Mouse (Mus musculus) intestine, embryonic 16.5 days (tissue): ENCODE measurements around the gene Rasl10a. TPM values are rescaled to one million over a fixed set of nuclear protein-coding genes. Genes with fewer than 3 reads are reported as not detected.

Experiments used
- ATAC-seq: fragments of 200-750 bp; cut with Nextera tagmentation; 2 replicates; pipeline ENCODE4 v1.8.0; 2017; ENCODE audit warnings: moderate TSS enrichment, moderate library complexity
- H3K27ac ChIP-seq: fragments of 300-500 bp; sonication (generic); 2 replicates; pipeline ENCODE4 v1.5.1; 2014; ENCODE audit warnings: mild to moderate bottlenecking, low read length
- H3K27me3 ChIP-seq: fragments of 300-500 bp; sonication (generic); replicated peaks from 2 replicates; pipeline ENCODE4 v1.6.1; 2014; ENCODE audit warnings: low read length, control low read depth, mixed read lengths; ENCODE audit not compliant: control insufficient read depth, insufficient read depth
- H3K36me3 ChIP-seq: fragments of 300-500 bp; sonication (generic); 2 replicates; pipeline ENCODE4 v1.6.1; 2014; ENCODE audit warnings: low read length, control low read depth; ENCODE audit not compliant: control insufficient read depth, insufficient read depth
- H3K4me1 ChIP-seq: fragments of 300-500 bp; sonication (generic); 2 replicates; pipeline ENCODE4 v1.6.1; 2014; ENCODE audit warnings: low read length, control low read depth, mixed read lengths; ENCODE audit not compliant: control insufficient read depth, insufficient read depth
- H3K4me2 ChIP-seq: fragments of 300-500 bp; sonication (generic); 2 replicates; pipeline ENCODE4 v1.6.1; 2014; ENCODE audit warnings: low read depth, low read length, control low read depth
- H3K4me3 ChIP-seq: fragments of 300-500 bp; sonication (generic); 2 replicates; pipeline ENCODE4 v1.5.1; 2014; ENCODE audit warnings: mild to moderate bottlenecking, low read length
- H3K9ac ChIP-seq: fragments of 300-500 bp; sonication (generic); 2 replicates; pipeline ENCODE4 v1.6.1; 2014; ENCODE audit warnings: low read depth, low read length
- H3K9me3 ChIP-seq: fragments of 300-500 bp; sonication (generic); 2 replicates; pipeline ENCODE4 v1.6.1; 2016; ENCODE audit warnings: low read length, control low read depth; ENCODE audit not compliant: control insufficient read depth
- WGBS: fragments of 180-500 bp; shearing (Covaris S2); extraction: QIAGEN DNeasy Blood & Tissue Kit; methylation state at CpG from one replicate; pipeline ENCODE4 v1.1.7; 2014; 5-methylcytosine and 5-hydroxymethylcytosine counted together
- polyA plus RNA-seq: library from polyadenylated mRNA; unstranded; fragments of >200 nt; fragmentation: Nextera tagmentation; extraction: Ambion mirVana; gene quantifications from 2 replicates; pipeline ENCODE4 v1.2.1, GENCODE M21; 2015

Rasl10a gene
- polyA plus RNA-seq, 1 experiment from 2014 or later = 0.71 TPM

GRCm38 (mm10) chr11:5059230-5059629, 1.3 kb downstream of the Rasl10a start:
- peaks cover 39% of the 10 kb centered on the region for H3K27me3 ChIP-seq
- H3K4me2 ChIP-seq = no peak overlapping the region

GRCm38 (mm10) chr11:5059704-5060156, 1.8 kb downstream of the Rasl10a start:
- no peak overlapping the region for H3K27ac ChIP-seq
- no peak overlapping the region for H3K9ac ChIP-seq
- H3K36me3 ChIP-seq = no peaks in the 10 kb centered on the region
- no peak overlapping the region for H3K4me3 ChIP-seq
- H3K4me1 ChIP-seq = peaks cover 48% of the 10 kb centered on the region
- 16% methylated on average over 27 of the region's 27 CpGs for WGBS
- H3K9me3 ChIP-seq = no peaks in the 10 kb centered on the region
- no peak overlapping the region for H3K4me2 ChIP-seq
- peaks cover 39% of the 10 kb centered on the region for H3K27me3 ChIP-seq
- no peak for ATAC-seq

More at GRCm38 (mm10) chr11:5059230-5059629, 1.3 kb downstream of the Rasl10a start:
- Histone ChIP-seq H3K4me3 (no peak overlapping the region), H3K9me3 (no peaks in the 10 kb centered on the region), H3K4me1 (peaks cover 44% of the 10 kb centered on the region), H3K9ac (no peak overlapping the region), H3K36me3 (no peaks in the 10 kb centered on the region), H3K27ac (no peak overlapping the region)
- ATAC-seq = no peak
- WGBS = 28% methylated on average over 14 of the region's 14 CpGs

GRCm38 (mm10) chr11:5060756-5061412, 3.0 kb downstream of the Rasl10a start:
- H3K36me3 ChIP-seq = no peaks in the 10 kb centered on the region
- no peak overlapping the region for H3K27ac ChIP-seq
- H3K27me3 ChIP-seq = peaks cover 39% of the 10 kb centered on the region
- H3K4me2 ChIP-seq = peak overlapping the region; percentile 76
- peak overlapping the region; percentile 62 for H3K9ac ChIP-seq
- no peak for ATAC-seq
- peak overlapping the region; percentile 46 for H3K4me3 ChIP-seq
- no peaks in the 10 kb centered on the region for H3K9me3 ChIP-seq
- peaks cover 48% of the 10 kb centered on the region for H3K4me1 ChIP-seq
- 67% methylated on average over 28 of the region's 28 CpGs for WGBS

GRCm38 (mm10) chr11:5061413-5062139, 3.6 kb downstream of the Rasl10a start:
- ATAC-seq = peak; percentile 63
- Histone ChIP-seq H3K9me3 (no peaks in the 10 kb centered on the region), H3K36me3 (no peaks in the 10 kb centered on the region), H3K27ac (no peak overlapping the region), H3K4me3 (peak overlapping the region; percentile 46), H3K27me3 (peaks cover 39% of the 10 kb centered on the region), H3K4me1 (peaks cover 48% of the 10 kb centered on the region), H3K9ac (peak overlapping the region; percentile 62), H3K4me2 (peak overlapping the region; percentile 76)
- 6% methylated on average over 61 of the region's 62 CpGs for WGBS

- no peak overlapping the region for H3K27ac ChIP-seq
- H3K4me3 ChIP-seq = peak overlapping the region; percentile 46
- WGBS = 28% methylated on average over 13 of the region's 13 CpGs
- H3K9ac ChIP-seq = peak overlapping the region; percentile 54
- H3K4me2 ChIP-seq = peak overlapping the region; percentile 76
- no peaks in the 10 kb centered on the region for H3K9me3 ChIP-seq
- no peaks in the 10 kb centered on the region for H3K36me3 ChIP-seq
- H3K27me3 ChIP-seq = peaks cover 35% of the 10 kb centered on the region
- H3K4me1 ChIP-seq = peaks cover 48% of the 10 kb centered on the region
- ATAC-seq = peak; percentile 2; the same call in 1 of the 2 replicates
These were observed 4.4 kb downstream of the Rasl10a start for GRCm38 (mm10) chr11:5062326-5062725.

- H3K4me1 ChIP-seq = peaks cover 47% of the 10 kb centered on the region
- no peak overlapping the region; the same call in 1 of the 2 replicates for H3K9ac ChIP-seq
- no peak overlapping the region for H3K4me2 ChIP-seq
These were observed 5.1 kb downstream of the Rasl10a start for GRCm38 (mm10) chr11:5062860-5063505.

GRCm38 (mm10) chr11:5063561-5064281, 5.8 kb downstream of the Rasl10a start:
- Histone ChIP-seq H3K4me3 (peak overlapping the region; percentile 67), H3K4me1 (peaks cover 43% of the 10 kb centered on the region)

More at GRCm38 (mm10) chr11:5062860-5063505, 5.1 kb downstream of the Rasl10a start:
- peaks cover 29% of the 10 kb centered on the region for H3K27me3 ChIP-seq
- ATAC-seq = no peak
- no peaks in the 10 kb centered on the region for H3K9me3 ChIP-seq
- no peaks in the 10 kb centered on the region for H3K36me3 ChIP-seq
- WGBS = 76% methylated on average over 13 of the region's 13 CpGs
- H3K4me3 ChIP-seq = no peak overlapping the region
- no peak overlapping the region for H3K27ac ChIP-seq

GRCm38 (mm10) chr11:5064282-5065055, 6.5 kb downstream of the Rasl10a start:
- peak overlapping the region; percentile 85 for H3K9ac ChIP-seq
- peaks cover 38% of the 10 kb centered on the region for H3K4me1 ChIP-seq
- H3K36me3 ChIP-seq = peaks cover 7% of the 10 kb centered on the region
- peaks cover 20% of the 10 kb centered on the region for H3K27me3 ChIP-seq
- H3K9me3 ChIP-seq = no peaks in the 10 kb centered on the region
- no peak overlapping the region; the same call in 1 of the 2 replicates for H3K27ac ChIP-seq
- no peak for ATAC-seq
- 16% methylated on average over 38 of the region's 38 CpGs for WGBS
- H3K4me3 ChIP-seq = peak overlapping the region; percentile 67
- H3K4me2 ChIP-seq = peak overlapping the region; percentile 81

More at GRCm38 (mm10) chr11:5063561-5064281, 5.8 kb downstream of the Rasl10a start:
- H3K27me3 ChIP-seq = peaks cover 27% of the 10 kb centered on the region
- H3K27ac ChIP-seq = no peak overlapping the region
- 66% methylated on average over 30 of the region's 31 CpGs for WGBS
- H3K9ac ChIP-seq = peak overlapping the region; percentile 85
- no peaks in the 10 kb centered on the region for H3K36me3 ChIP-seq
- H3K4me2 ChIP-seq = peak overlapping the region; percentile 81
- H3K9me3 ChIP-seq = no peaks in the 10 kb centered on the region
- ATAC-seq = no peak
